Mouse (Mus musculus) E14TG2a.4 (cell line): ENCODE data around the gene Kel.

Source experiments
- H3K27me3 ChIP-seq: 2 replicates; pipeline ENCODE4 v1.6.1; 2014; ENCODE audit warnings: low read length, control low read depth; ENCODE audit not compliant: insufficient read depth
- H3K36me3 ChIP-seq: 2 replicates; pipeline ENCODE4 v1.6.1; 2014; ENCODE audit warnings: low read length, control low read depth; ENCODE audit not compliant: insufficient read depth
- H3K4me1 ChIP-seq: replicated peaks from 2 replicates; pipeline ENCODE4 v1.6.1; 2014; ENCODE audit warnings: low read depth, low read length, control low read depth
- H3K4me3 ChIP-seq: replicated peaks from 2 replicates; pipeline ENCODE4 v1.5.1; 2014; ENCODE audit warnings: mild to moderate bottlenecking, low read length
- H3K9me3 ChIP-seq: 2 replicates; pipeline ENCODE4 v1.6.1; 2014; ENCODE audit warnings: low read length, control low read depth
- CTCF ChIP-seq: conservative IDR thresholded peaks from 2 replicates; pipeline ENCODE4 v1.5.1; 2014; ENCODE audit warnings: low read length
- NANOG ChIP-seq: IDR thresholded peaks from 2 replicates; pipeline ENCODE4 v1.6.1; 2014; ENCODE audit warnings: borderline replicate concordance, low read length, mixed read lengths
- POU5F1 ChIP-seq: IDR thresholded peaks from 2 replicates; pipeline ENCODE4 v1.6.1; 2014; ENCODE audit warnings: low read length, borderline replicate concordance

Kel gene

DNA sequence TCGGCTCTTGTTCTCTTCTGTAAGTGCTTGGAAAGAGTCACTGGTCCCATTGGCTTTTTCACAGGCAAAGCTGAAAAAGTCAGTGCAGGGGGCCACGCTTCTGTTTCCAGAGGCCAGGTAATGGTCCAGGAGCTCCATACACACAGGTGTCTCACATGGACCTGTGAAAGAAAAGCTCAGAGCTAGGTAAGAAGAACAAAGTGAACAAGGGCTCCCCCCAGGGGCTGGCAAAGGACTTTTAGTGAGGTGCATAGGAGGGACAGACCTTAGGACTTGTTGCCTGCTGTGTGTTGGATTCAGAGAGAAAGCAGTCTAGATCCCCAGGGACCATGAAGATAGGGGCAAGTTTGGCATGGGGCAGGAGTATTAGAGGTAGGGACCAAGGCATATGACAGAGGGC lies 1.2 kb downstream of the Kel start:
- Histone ChIP-seq H3K27me3 (no peaks in the 10 kb centered on the region), H3K9me3 (no peaks in the 10 kb centered on the region), H3K4me3 (no peak overlapping the region), H3K4me1 (no peaks in the 10 kb centered on the region), H3K36me3 (no peaks in the 10 kb centered on the region)
- TF ChIP-seq POU5F1 (no peak), NANOG (no peak), CTCF (no peak)

DNA sequence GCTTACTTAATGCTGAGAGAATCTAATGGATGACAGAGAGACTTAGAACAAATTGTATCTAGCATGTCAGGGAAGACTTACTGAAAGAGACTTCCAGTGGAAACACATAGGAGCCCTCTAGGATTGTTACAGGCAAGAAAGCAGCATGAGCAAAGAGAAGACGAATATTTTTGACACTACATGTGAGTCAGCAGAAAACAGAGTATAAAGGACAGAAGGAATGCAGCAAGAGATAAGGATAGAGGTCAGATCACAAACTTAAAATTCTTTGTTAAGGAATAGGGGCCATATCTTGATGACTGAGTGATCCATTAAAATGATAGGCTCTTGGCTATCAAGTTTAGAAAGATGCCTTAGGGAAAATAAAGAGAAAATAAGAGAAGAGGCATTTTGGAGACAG lies 2.9 kb downstream of the Kel start:
- Histone ChIP-seq H3K4me3 (no peak overlapping the region), H3K4me1 (no peaks in the 10 kb centered on the region), H3K27me3 (no peaks in the 10 kb centered on the region), H3K9me3 (no peaks in the 10 kb centered on the region), H3K36me3 (no peaks in the 10 kb centered on the region)
- TF ChIP-seq POU5F1 (no peak), NANOG (no peak), CTCF (no peak)

DNA sequence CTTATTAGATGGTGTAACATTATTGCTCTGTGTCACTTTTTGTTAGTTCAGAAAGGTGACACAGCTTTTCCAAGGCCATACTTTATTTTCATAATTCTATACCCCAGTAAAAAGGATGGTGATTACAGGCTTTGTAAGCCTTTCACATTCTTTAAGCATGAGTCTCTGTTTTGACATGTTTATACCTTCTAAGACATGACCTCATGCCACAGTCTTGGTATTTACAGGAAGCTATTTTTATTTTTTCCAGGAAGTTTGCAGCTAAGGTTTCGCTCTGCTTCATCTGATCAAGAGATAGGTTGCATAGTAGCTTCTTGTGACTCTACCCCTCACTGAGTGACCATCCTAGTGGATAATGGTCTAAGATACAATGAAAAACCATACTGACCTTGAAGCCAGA lies 9.7 kb downstream of the Kel start:
- TF ChIP-seq NANOG, result no peak
- TF ChIP-seq POU5F1, result no peak
- no peak for TF ChIP-seq CTCF
- Histone ChIP-seq H3K27me3 (no peaks in the 10 kb centered on the region), H3K36me3 (no peaks in the 10 kb centered on the region), H3K9me3 (no peaks in the 10 kb centered on the region), H3K4me1 (no peaks in the 10 kb centered on the region), H3K4me3 (no peak overlapping the region)

DNA sequence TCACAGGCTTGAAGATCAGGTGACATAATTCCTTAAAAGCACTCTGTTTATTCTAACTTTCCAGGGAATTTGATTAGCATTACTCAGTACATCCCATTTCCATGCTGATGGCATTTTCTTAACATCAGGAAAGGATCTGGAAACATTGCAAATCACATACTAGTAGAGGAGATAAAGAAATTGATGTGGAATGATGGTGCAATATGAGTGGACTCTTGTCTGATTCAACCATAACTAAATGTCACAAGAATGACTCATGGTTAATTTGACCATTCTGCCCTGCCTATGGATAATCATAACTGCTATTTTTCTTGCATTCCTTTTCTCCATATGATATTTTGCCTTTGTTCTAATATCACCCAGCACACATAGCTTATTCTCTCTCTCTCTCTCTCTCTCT lies 11.9 kb downstream of the Kel start:
- Histone ChIP-seq H3K27me3 (no peaks in the 10 kb centered on the region), H3K36me3 (no peaks in the 10 kb centered on the region), H3K4me1 (no peaks in the 10 kb centered on the region), H3K4me3 (no peak overlapping the region), H3K9me3 (no peaks in the 10 kb centered on the region)
- TF ChIP-seq POU5F1 (no peak), CTCF (no peak), NANOG (no peak)

DNA sequence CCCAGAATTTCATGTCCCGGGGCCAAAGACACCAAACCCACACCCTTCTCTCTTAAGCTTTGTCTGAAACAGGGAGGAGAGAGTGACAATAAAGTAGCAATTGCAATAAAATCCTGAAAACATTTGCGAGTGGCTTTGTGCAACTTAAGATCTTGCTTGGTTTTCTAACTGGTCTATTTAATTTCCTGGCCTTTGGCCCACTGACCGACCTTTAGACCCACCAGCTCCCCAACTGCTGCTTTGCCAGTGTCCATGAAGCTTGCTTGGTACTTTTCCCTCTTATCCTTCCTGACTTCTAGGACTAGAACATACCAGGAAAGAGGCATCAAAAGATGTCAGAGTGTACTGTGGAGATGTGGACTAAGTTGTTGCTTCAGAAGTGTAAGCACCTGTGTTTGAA lies 18.5 kb downstream of the Kel start:
- Histone ChIP-seq H3K27me3 (no peaks in the 10 kb centered on the region), H3K36me3 (no peaks in the 10 kb centered on the region), H3K4me3 (no peak overlapping the region), H3K4me1 (peaks cover 11% of the 10 kb centered on the region), H3K9me3 (no peaks in the 10 kb centered on the region)
- TF ChIP-seq POU5F1, result no peak
- TF ChIP-seq NANOG, result no peak
- TF ChIP-seq CTCF, result no peak

DNA sequence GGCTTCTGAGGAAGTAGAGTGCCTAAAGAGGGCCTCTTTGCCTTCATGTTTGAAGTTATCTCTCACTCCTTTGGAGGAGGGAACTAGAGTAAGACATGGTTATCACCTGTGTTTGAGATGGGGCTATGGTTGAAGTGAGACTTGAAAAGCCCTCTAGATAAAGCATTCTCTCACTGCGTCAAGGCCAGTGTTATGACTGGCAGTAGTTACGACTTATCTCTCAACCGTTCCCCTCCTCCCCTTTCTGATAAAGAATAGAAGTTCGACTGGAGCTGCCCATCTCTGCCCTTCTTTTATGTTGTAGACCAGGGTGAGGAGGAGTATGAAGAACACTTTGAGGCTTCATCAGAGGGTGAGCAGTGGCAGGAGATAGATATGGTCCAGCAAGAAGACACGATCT lies 19.2 kb downstream of the Kel start:
- Histone ChIP-seq H3K9me3 (no peaks in the 10 kb centered on the region), H3K4me3 (no peak overlapping the region), H3K27me3 (no peaks in the 10 kb centered on the region), H3K36me3 (no peaks in the 10 kb centered on the region), H3K4me1 (peaks cover 12% of the 10 kb centered on the region)
- TF ChIP-seq CTCF (no peak), NANOG (no peak), POU5F1 (no peak)

DNA sequence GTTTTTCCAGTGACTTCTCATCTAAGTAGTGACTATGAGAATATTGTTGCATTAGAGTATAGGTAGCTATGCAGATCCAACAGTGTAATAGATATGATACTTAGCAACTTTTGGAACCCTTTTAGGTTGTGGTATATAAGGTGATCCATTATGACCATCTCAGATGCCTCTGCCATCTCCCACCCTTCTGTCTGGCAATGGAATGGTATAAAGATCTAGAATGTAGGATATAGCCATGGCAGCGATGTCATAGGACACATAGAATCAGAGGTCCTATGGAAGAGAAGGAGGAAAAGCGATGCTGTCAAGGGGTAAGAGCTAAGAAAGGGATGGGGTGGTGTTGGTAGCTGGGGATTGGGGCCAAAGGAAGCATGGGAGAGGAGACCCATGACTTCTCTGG lies 20.0 kb downstream of the Kel start, which contains the start of gene Llcfc1:
TSS of gene Llcfc1 (plus strand) at position 301 of the 400 bp plus-strand sequence.
- no peak within 1 kb of the TSS for H3K4me3 ChIP-seq
- peaks cover 12% of the 10 kb centered on the region for H3K4me1 ChIP-seq
- TF ChIP-seq CTCF (no peak), NANOG (no peak), POU5F1 (no peak)
- no peaks in the 10 kb centered on the region for H3K27me3 ChIP-seq
- H3K36me3 ChIP-seq, result no peaks in the 10 kb centered on the region
- no peaks in the 10 kb centered on the region for H3K9me3 ChIP-seq

DNA sequence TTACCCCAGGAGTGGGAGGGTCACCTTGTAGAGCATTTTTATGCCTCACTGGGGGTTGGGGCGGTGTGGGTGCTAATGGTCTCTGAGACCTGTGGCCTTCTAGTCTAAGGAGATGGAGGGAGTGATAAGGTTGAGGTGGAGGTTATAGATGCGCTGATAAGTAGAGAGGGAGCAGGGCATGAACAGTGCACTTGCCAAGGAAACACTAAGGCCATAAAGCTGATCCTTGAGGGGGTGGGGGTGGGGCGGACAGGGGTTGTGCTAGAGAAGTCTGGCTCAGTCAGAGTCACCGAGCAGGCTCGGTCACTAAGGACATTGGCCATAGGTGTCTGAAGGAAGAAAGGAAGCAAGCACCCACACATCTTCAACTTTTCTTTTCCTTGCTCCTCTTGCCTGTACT lies 22.5 kb downstream of the Kel start:
- Histone ChIP-seq H3K9me3 (no peaks in the 10 kb centered on the region), H3K27me3 (no peaks in the 10 kb centered on the region), H3K36me3 (no peaks in the 10 kb centered on the region), H3K4me1 (peaks cover 12% of the 10 kb centered on the region), H3K4me3 (no peak overlapping the region)
- TF ChIP-seq CTCF (no peak), POU5F1 (no peak)

DNA sequence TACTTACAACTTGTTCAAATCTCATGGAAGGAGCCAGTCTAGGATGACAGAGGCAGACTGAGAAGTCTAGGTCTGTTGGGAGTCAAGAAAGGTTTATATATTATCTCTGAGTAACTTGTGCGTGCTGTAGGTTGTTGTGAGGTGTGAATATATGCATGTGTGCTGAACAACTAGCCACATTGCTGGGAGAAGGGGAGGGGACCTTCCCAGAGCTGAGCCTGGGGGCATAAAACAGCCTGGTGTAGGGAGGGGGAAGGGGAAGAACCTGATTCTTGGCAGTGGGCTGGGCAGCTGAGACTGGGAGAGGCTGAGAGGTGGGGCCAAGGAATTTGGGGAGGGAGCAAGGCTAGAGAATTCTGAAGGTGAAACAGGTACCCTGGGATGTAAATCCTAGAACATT lies 23.5 kb downstream of the Kel start, which contains the start of gene Trpv5:
TSS of gene Trpv5 (minus strand) at position 101 of the 400 bp plus-strand sequence.
- Histone ChIP-seq H3K9me3 (no peaks in the 10 kb centered on the region), H3K4me3 (no peak within 1 kb of the TSS), H3K36me3 (no peaks in the 10 kb centered on the region), H3K4me1 (peaks cover 12% of the 10 kb centered on the region), H3K27me3 (0 out of 2 replicates have a peak, but pooled peaks cover 2% of the 10 kb centered on the region)
- TF ChIP-seq NANOG, result no peak
- TF ChIP-seq CTCF, result no peak
- TF ChIP-seq POU5F1, result no peak
